Comparison of ENCODE assay signal across 8 mouse cellular contexts in genomic region chr15:79933052-79933669, GRCm38 (mm10). TPM values are rescaled to one million over a fixed set of nuclear protein-coding genes. Genes with fewer than 3 reads are reported as not detected.
A peak's percentile ranks its signal among the peaks of the same experiment; 100 is the strongest.
DNase-seq lines count a peak whose midpoint lies in the region; ATAC-seq and TF ChIP-seq lines count a peak whose summit lies in the region.

No protein-coding gene starts in this region.

- no peak for ATAC-seq in kidney, postnatal 0 days (replicated peaks; ENCODE audit: low FRiP score, low read depth)
- 0 out of 2 replicates have a peak, but pooled peaks have one; percentile 2 for ATAC-seq in embryonic facial prominence, embryonic 11.5 days (replicated peaks; ENCODE audit: insufficient number of reproducible peaks, low FRiP score, low TSS enrichment, low read depth)
- peak; percentile 47; the same call in 1 of the 2 replicates for ATAC-seq in hindbrain, embryonic 14.5 days (ENCODE audit: low FRiP score)
- ATAC-seq in midbrain, postnatal 0 days (ENCODE audit: low FRiP score), result no peak

- peak overlapping the region; percentile 68; the same call in 1 of the 2 replicates for H3K4me3 ChIP-seq in kidney, postnatal 0 days (replicated peaks; ENCODE audit: low read depth, low read length)
- no peak overlapping the region for H3K4me3 ChIP-seq in embryonic facial prominence, embryonic 11.5 days (ENCODE audit: low read depth, low read length)
- H3K4me3 ChIP-seq in hindbrain, embryonic 14.5 days (replicated peaks; ENCODE audit: low read length), result peak overlapping the region; percentile 51
- peak overlapping the region; percentile 66 for H3K4me3 ChIP-seq in midbrain, postnatal 0 days (ENCODE audit: low read depth, low read length)

- no peaks in the 10 kb centered on the region for H3K36me3 ChIP-seq in kidney, postnatal 0 days (ENCODE audit: insufficient read depth, low read length)
- H3K36me3 ChIP-seq in embryonic facial prominence, embryonic 11.5 days (replicated peaks; ENCODE audit: control insufficient read depth, insufficient read depth, low read depth, low read length), result no peaks in the 10 kb centered on the region
- H3K36me3 ChIP-seq in hindbrain, embryonic 14.5 days (replicated peaks; ENCODE audit: control insufficient read depth, insufficient read depth), result no peaks in the 10 kb centered on the region
- no peaks in the 10 kb centered on the region for H3K36me3 ChIP-seq in midbrain, postnatal 0 days (ENCODE audit: insufficient read depth, low read length)

- H3K27me3 ChIP-seq in kidney, postnatal 0 days (ENCODE audit: insufficient read depth, low read length), result 0 out of 2 replicates have a peak, but pooled peaks cover 3% of the 10 kb centered on the region
- H3K27me3 ChIP-seq in embryonic facial prominence, embryonic 11.5 days (ENCODE audit: control insufficient read depth, insufficient read depth, low read length), result peaks cover 18% of the 10 kb centered on the region
- H3K27me3 ChIP-seq in hindbrain, embryonic 14.5 days (ENCODE audit: control insufficient read depth, insufficient read depth, low read length), result peaks cover 10% of the 10 kb centered on the region; the same call in 1 of the 2 replicates
- peaks cover 5% of the 10 kb centered on the region; the same call in 1 of the 2 replicates for H3K27me3 ChIP-seq in midbrain, postnatal 0 days (ENCODE audit: insufficient read depth, low read length)

- peak overlapping the region; percentile 91 for H3K4me2 ChIP-seq in kidney, postnatal 0 days (ENCODE audit: low read length)
- H3K4me2 ChIP-seq in embryonic facial prominence, embryonic 11.5 days (ENCODE audit: low read depth, low read length), result no peak overlapping the region; the same call in 1 of the 2 replicates
- peak overlapping the region; percentile 66 for H3K4me2 ChIP-seq in hindbrain, embryonic 14.5 days (replicated peaks)
- peak overlapping the region; percentile 83 for H3K4me2 ChIP-seq in midbrain, postnatal 0 days (ENCODE audit: low read depth, low read length, poor library complexity, severe bottlenecking)

- WGBS in kidney, postnatal 0 days, result 10% methylated on average over 22 of the region's 22 CpGs
- WGBS in embryonic facial prominence, embryonic 11.5 days, result 4% methylated on average over 22 of the region's 22 CpGs
- 5% methylated on average over 22 of the region's 22 CpGs for WGBS in hindbrain, embryonic 14.5 days
- 11% methylated on average over 22 of the region's 22 CpGs for WGBS in midbrain, postnatal 0 days

- no peaks in the 10 kb centered on the region for H3K9me3 ChIP-seq in kidney, postnatal 0 days (replicated peaks; ENCODE audit: low read length)
- no peaks in the 10 kb centered on the region for H3K9me3 ChIP-seq in embryonic facial prominence, embryonic 11.5 days (replicated peaks; ENCODE audit: control insufficient read depth, low read length)
- H3K9me3 ChIP-seq in hindbrain, embryonic 14.5 days (ENCODE audit: control insufficient read depth, low read length), result no peaks in the 10 kb centered on the region
- no peaks in the 10 kb centered on the region for H3K9me3 ChIP-seq in midbrain, postnatal 0 days (ENCODE audit: low read length)

- no peak overlapping the region for H3K9ac ChIP-seq in kidney, postnatal 0 days (ENCODE audit: low read depth, low read length)
- H3K9ac ChIP-seq in embryonic facial prominence, embryonic 11.5 days (replicated peaks; ENCODE audit: low read length), result no peak overlapping the region
- peak overlapping the region; percentile 12; the same call in 1 of the 2 replicates for H3K9ac ChIP-seq in hindbrain, embryonic 14.5 days
- no peak overlapping the region for H3K9ac ChIP-seq in midbrain, postnatal 0 days (replicated peaks; ENCODE audit: low read length, poor library complexity, severe bottlenecking)

- TF ChIP-seq CTCF in kidney, postnatal 0 days (IDR thresholded peaks at IDR 0.05; ENCODE audit: low read depth), result no peak
- TF ChIP-seq CTCF in midbrain, postnatal 0 days (IDR thresholded peaks at IDR 0.05), result no peak

- H3K4me1 ChIP-seq in kidney, postnatal 0 days (replicated peaks; ENCODE audit: insufficient read depth, low read length), result peaks cover 12% of the 10 kb centered on the region
- H3K4me1 ChIP-seq in embryonic facial prominence, embryonic 11.5 days (ENCODE audit: control insufficient read depth, insufficient read depth, low read length), result peaks cover 3% of the 10 kb centered on the region; the same call in 1 of the 2 replicates
- peaks cover 8% of the 10 kb centered on the region for H3K4me1 ChIP-seq in hindbrain, embryonic 14.5 days (replicated peaks; ENCODE audit: control insufficient read depth, insufficient read depth, low read length)
- no peaks in the 10 kb centered on the region for H3K4me1 ChIP-seq in midbrain, postnatal 0 days (ENCODE audit: insufficient read depth, low read length)

- DNase-seq in kidney, postnatal 0 days (ENCODE audit: low spot score), result no peak
- DNase-seq in kidney, postnatal 10 days, result no peak
- no peak for DNase-seq in embryonic facial prominence, embryonic 11.5 days (ENCODE audit: low spot score)
- no peak for DNase-seq in hindbrain, embryonic 14.5 days (ENCODE audit: low spot score)
- no peak for DNase-seq in midbrain, postnatal 0 days (ENCODE audit: low spot score)
- no peak for DNase-seq in Muller cell, postnatal 12 days (ENCODE audit: inconsistent ontology term)
- DNase-seq in kidney, adult 11 months, result no peak
- DNase-seq in spleen, adult 18-20 months, result no peak

- H3K27ac ChIP-seq in kidney, postnatal 0 days, result no peak overlapping the region
- no peak overlapping the region for H3K27ac ChIP-seq in embryonic facial prominence, embryonic 11.5 days (replicated peaks; ENCODE audit: low read depth, low read length)
- no peak overlapping the region for H3K27ac ChIP-seq in hindbrain, embryonic 14.5 days
- no peak overlapping the region for H3K27ac ChIP-seq in midbrain, postnatal 0 days (ENCODE audit: low read depth, low read length)

RNA-seq across cellular contexts. Expression of gene Cbx7, which starts 37.8 kb away (rescaled TPM):
- 4.5 and 4.6 TPM in 2 replicates for polyA plus RNA-seq in kidney, postnatal 0 days (2015; fragmentation: Nextera tagmentation; extraction: Ambion mirVana)
- 0.75 and 1.3 TPM in 2 replicates for polyA plus RNA-seq in embryonic facial prominence, embryonic 11.5 days (2014; fragmentation: Nextera tagmentation; extraction: Ambion mirVana)
- polyA plus RNA-seq in hindbrain, embryonic 14.5 days (2014; fragmentation: Nextera tagmentation; extraction: Ambion mirVana), result 3.2 and 4.0 TPM in 2 replicates
- 7.7 and 14.9 TPM in 2 replicates for total RNA-seq in midbrain, postnatal 0 days (2014; rRNA removed)
- 3.4 and 3.5 TPM in 2 replicates for polyA plus RNA-seq in midbrain, postnatal 0 days (2015; fragmentation: Nextera tagmentation; extraction: Ambion mirVana)

RNA-seq across cellular contexts. Expression of gene Apobec3, which starts 41.7 kb away (rescaled TPM):
- polyA plus RNA-seq in kidney, postnatal 0 days (2015; fragmentation: Nextera tagmentation; extraction: Ambion mirVana), result 26.1 and 26.4 TPM in 2 replicates
- polyA plus RNA-seq in embryonic facial prominence, embryonic 11.5 days (2014; fragmentation: Nextera tagmentation; extraction: Ambion mirVana), result 7.6 and 7.9 TPM in 2 replicates
- polyA plus RNA-seq in hindbrain, embryonic 14.5 days (2014; fragmentation: Nextera tagmentation; extraction: Ambion mirVana), result 4.9 and 5.1 TPM in 2 replicates
- total RNA-seq in midbrain, postnatal 0 days (2014; rRNA removed), result 3.4 and 5.4 TPM in 2 replicates
- polyA plus RNA-seq in midbrain, postnatal 0 days (2015; fragmentation: Nextera tagmentation; extraction: Ambion mirVana), result 3.3 and 3.4 TPM in 2 replicates

Comparison
In these comparisons a context has a peak if more than half of its experiments do, and no peak if none do; other contexts are left out.
1. ATAC-seq: peak in embryonic facial prominence, embryonic 11.5 days (single experiment) and hindbrain, embryonic 14.5 days (single experiment); none in kidney, postnatal 0 days (single experiment) and midbrain, postnatal 0 days (single experiment).